Mouse (Mus musculus): Measurements from ENCODE around the gene Gm4881. TPM values are rescaled to one million over a fixed set of nuclear protein-coding genes. Genes with fewer than 3 reads are reported as not detected.
"Not testable (repeated sequence)": the region's sequence is repeated elsewhere in the genome, so short reads cannot be mapped to it uniquely, and the experiment has no call there.

Gm4881 gene
- polyA plus RNA-seq, 1 experiment: not detected

GRCm38 (mm10) chr7:24901842-24902241, 42.5 kb downstream of the Gm4881 start:
- Histone ChIP-seq H3K4me1 (ENCODE audit: control insufficient read depth, insufficient read depth, low read length) (peaks cover 4% of the 10 kb centered on the region), H3K4me3 (replicated peaks; ENCODE audit: control insufficient read depth, low read depth, low read length) (peak overlapping the region; percentile 69), H3K27ac (ENCODE audit: control insufficient read depth, insufficient read depth, low read depth, low read length, poor library complexity) (peak overlapping the region; percentile 90)
- WGBS: 2% methylated on average over 1 of the region's 1 CpGs
- TF ChIP-seq POLR2A (IDR thresholded peaks at IDR 0.05; ENCODE audit: borderline replicate concordance, control insufficient read depth, low read depth, low read length) (no peak), CTCF (IDR thresholded peaks at IDR 0.05; ENCODE audit: control insufficient read depth, insufficient read depth, low read length) (no peak)

GRCm38 (mm10) chr7:24901114-24901513, 43.2 kb downstream of the Gm4881 start:
- TF ChIP-seq POLR2A (IDR thresholded peaks at IDR 0.05; ENCODE audit: borderline replicate concordance, control insufficient read depth, low read depth, low read length) (no peak), CTCF (IDR thresholded peaks at IDR 0.05; ENCODE audit: control insufficient read depth, insufficient read depth, low read length) (no peak)
- H3K27ac ChIP-seq (ENCODE audit: control insufficient read depth, insufficient read depth, low read depth, low read length, poor library complexity): peak overlapping the region; percentile 76
- 31% methylated on average over 6 of the region's 6 CpGs for WGBS
- H3K4me3 ChIP-seq (replicated peaks; ENCODE audit: control insufficient read depth, low read depth, low read length): peak overlapping the region; percentile 26
- peaks cover 1% of the 10 kb centered on the region; the same call in 1 of the 2 replicates for H3K4me1 ChIP-seq (ENCODE audit: control insufficient read depth, insufficient read depth, low read length)

- TF ChIP-seq CTCF (IDR thresholded peaks at IDR 0.05; ENCODE audit: control insufficient read depth, insufficient read depth, low read length) (no peak), POLR2A (IDR thresholded peaks at IDR 0.05; ENCODE audit: borderline replicate concordance, control insufficient read depth, low read depth, low read length) (no peak)
- Histone ChIP-seq H3K4me1 (ENCODE audit: control insufficient read depth, insufficient read depth, low read length) (peaks cover 1% of the 10 kb centered on the region; the same call in 1 of the 2 replicates), H3K4me3 (replicated peaks; ENCODE audit: control insufficient read depth, low read depth, low read length) (peak overlapping the region; percentile 64), H3K27ac (ENCODE audit: control insufficient read depth, insufficient read depth, low read depth, low read length, poor library complexity) (peak overlapping the region; percentile 79)
- WGBS: 71% methylated on average over 5 of the region's 5 CpGs
Measured at GRCm38 (mm10) chr7:24897959-24898358, 46.3 kb downstream of the Gm4881 start.

GRCm38 (mm10) chr7:24897224-24897623, 47.1 kb downstream of the Gm4881 start, which contains the start of gene Cd79a:
Gene Cd79a, plus strand, starts transcription at chr7:24897381.
- WGBS: 48% methylated on average over 12 of the region's 12 CpGs
- H3K27ac ChIP-seq (ENCODE audit: control insufficient read depth, insufficient read depth, low read depth, low read length, poor library complexity): peak within 1 kb of the TSS; percentile 87
- TF ChIP-seq CTCF (IDR thresholded peaks at IDR 0.05; ENCODE audit: control insufficient read depth, insufficient read depth, low read length) (0 out of 2 replicates have a peak, but pooled peaks have one; percentile 4), POLR2A (IDR thresholded peaks at IDR 0.05; ENCODE audit: borderline replicate concordance, control insufficient read depth, low read depth, low read length) (peak; percentile 77)
- peaks cover 1% of the 10 kb centered on the region; the same call in 1 of the 2 replicates for H3K4me1 ChIP-seq (ENCODE audit: control insufficient read depth, insufficient read depth, low read length)
- peak within 1 kb of the TSS; percentile 64 for H3K4me3 ChIP-seq (replicated peaks; ENCODE audit: control insufficient read depth, low read depth, low read length)

GRCm38 (mm10) chr7:24896269-24896668, 48.0 kb downstream of the Gm4881 start:
- WGBS: 72% methylated on average over 8 of the region's 8 CpGs
- Histone ChIP-seq H3K4me3 (replicated peaks; ENCODE audit: control insufficient read depth, low read depth, low read length) (no peak overlapping the region), H3K27ac (ENCODE audit: control insufficient read depth, insufficient read depth, low read depth, low read length, poor library complexity) (peak overlapping the region; percentile 87), H3K4me1 (ENCODE audit: control insufficient read depth, insufficient read depth, low read length) (peaks cover 1% of the 10 kb centered on the region; the same call in 1 of the 2 replicates)
- TF ChIP-seq POLR2A (IDR thresholded peaks at IDR 0.05; ENCODE audit: borderline replicate concordance, control insufficient read depth, low read depth, low read length) (no peak), CTCF (IDR thresholded peaks at IDR 0.05; ENCODE audit: control insufficient read depth, insufficient read depth, low read length) (no peak)

GRCm38 (mm10) chr7:24895749-24896148, 48.5 kb downstream of the Gm4881 start:
- not testable (repeated sequence) for H3K4me1 ChIP-seq (ENCODE audit: control insufficient read depth, insufficient read depth, low read length); H3K4me3 ChIP-seq (replicated peaks; ENCODE audit: control insufficient read depth, low read depth, low read length)
- H3K27ac ChIP-seq (ENCODE audit: control insufficient read depth, insufficient read depth, low read depth, low read length, poor library complexity): peak overlapping the region; percentile 87
- 77% methylated on average over 2 of the region's 2 CpGs for WGBS

- 72% methylated on average over 2 of the region's 2 CpGs for WGBS
- Histone ChIP-seq H3K4me1 (ENCODE audit: control insufficient read depth, insufficient read depth, low read length) (peaks cover 1% of the 10 kb centered on the region; the same call in 1 of the 2 replicates), H3K27ac (ENCODE audit: control insufficient read depth, insufficient read depth, low read depth, low read length, poor library complexity) (peak overlapping the region; percentile 77), H3K4me3 (replicated peaks; ENCODE audit: control insufficient read depth, low read depth, low read length) (no peak overlapping the region)
- no peak for TF ChIP-seq CTCF (IDR thresholded peaks at IDR 0.05; ENCODE audit: control insufficient read depth, insufficient read depth, low read length)
- TF ChIP-seq POLR2A (IDR thresholded peaks at IDR 0.05; ENCODE audit: borderline replicate concordance, control insufficient read depth, low read depth, low read length): no peak
Measured at GRCm38 (mm10) chr7:24892125-24892583, 52.1 kb downstream of the Gm4881 start.

- H3K4me3 ChIP-seq (replicated peaks; ENCODE audit: control insufficient read depth, low read depth, low read length): no peak overlapping the region
- peak overlapping the region; percentile 42; the same call in 1 of the 2 replicates for H3K27ac ChIP-seq (ENCODE audit: control insufficient read depth, insufficient read depth, low read depth, low read length, poor library complexity)
- H3K4me1 ChIP-seq (ENCODE audit: control insufficient read depth, insufficient read depth, low read length): peaks cover 1% of the 10 kb centered on the region; the same call in 1 of the 2 replicates
- 78% methylated on average over 3 of the region's 3 CpGs for WGBS
- TF ChIP-seq POLR2A (IDR thresholded peaks at IDR 0.05; ENCODE audit: borderline replicate concordance, control insufficient read depth, low read depth, low read length) (no peak), CTCF (IDR thresholded peaks at IDR 0.05; ENCODE audit: control insufficient read depth, insufficient read depth, low read length) (no peak)
Measured at GRCm38 (mm10) chr7:24891241-24892124, 52.8 kb downstream of the Gm4881 start.
